Mouse (Mus musculus): Measurements from ENCODE around the gene Zfp202.

DNA sequence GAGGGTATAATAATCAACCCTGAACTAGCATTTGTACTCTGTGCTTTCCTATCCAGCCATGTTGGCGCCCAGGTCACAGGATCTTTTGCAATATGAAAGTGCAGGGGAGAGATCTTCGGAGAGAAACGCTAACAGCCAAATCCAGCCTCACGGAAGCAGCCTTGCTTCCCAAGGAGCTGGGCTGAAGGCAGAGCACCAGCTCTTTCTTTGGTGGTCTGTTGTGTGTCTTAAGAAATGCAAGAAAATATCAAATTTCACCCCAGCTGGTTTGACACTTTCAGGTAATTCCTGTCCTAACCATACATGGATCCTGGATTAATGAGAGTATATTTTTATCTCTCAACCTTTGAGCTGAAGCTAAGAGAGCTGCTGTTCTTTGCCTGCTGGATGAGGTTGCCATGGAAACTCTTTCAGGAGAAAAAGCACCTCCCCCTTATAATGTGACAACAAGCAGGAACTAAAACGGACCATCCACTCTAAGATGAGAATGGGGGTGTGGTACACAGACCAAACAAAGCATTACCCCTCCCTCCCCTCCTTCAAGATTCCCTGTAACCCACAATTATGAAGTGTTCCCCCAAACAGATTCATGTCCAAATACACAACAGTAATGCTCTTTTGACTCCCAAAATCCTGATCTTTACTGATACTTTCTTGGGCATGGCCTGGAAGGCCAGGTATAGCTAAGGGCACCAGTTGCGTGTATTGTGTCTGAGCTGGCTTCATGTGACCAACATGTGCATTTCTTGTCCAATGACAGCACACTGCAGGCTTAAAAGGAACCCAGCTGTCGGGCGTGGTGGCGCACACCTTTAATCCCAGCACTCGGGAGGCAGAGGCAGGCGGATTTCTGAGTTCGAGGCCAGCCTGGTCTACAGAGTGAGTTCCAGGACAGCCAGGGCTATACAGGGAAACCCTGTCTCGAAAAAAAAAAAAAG is 50.1 kb downstream of the Zfp202 start:
- TF ChIP-seq POLR2A (IDR thresholded peaks at IDR 0.05; ENCODE audit: low read depth, low read length) (no peak), CTCF (IDR thresholded peaks at IDR 0.05; ENCODE audit: extremely low read depth, insufficient read length, insufficient replicate concordance, low read depth, low read length) (no peak)
